ENCODE assay signal across 8 mouse cellular contexts in genomic region chr15:97788821-97789220, GRCm38 (mm10). TPM values are rescaled to one million over a fixed set of nuclear protein-coding genes. Genes with fewer than 3 reads are reported as not detected.
DNase-seq lines count a peak whose midpoint lies in the region; ATAC-seq and TF ChIP-seq lines count a peak whose summit lies in the region.

No protein-coding gene starts in this region.

- no peaks in the 10 kb centered on the region for H3K27me3 ChIP-seq in forebrain, postnatal 0 days (ENCODE audit: insufficient read depth, low read length)

- ATAC-seq in frontal cortex, adult (ENCODE audit: low TSS enrichment), result peak; percentile 12; the same call in 1 of the 2 replicates
- peak; percentile 44 for ATAC-seq in forebrain, postnatal 0 days

- 29% methylated on average over 6 of the region's 6 CpGs for WGBS in forebrain, postnatal 0 days

- intact Hi-C loops in left cerebral cortex, postnatal 14 days (cut with DNase I), result loop anchor here (5.0 kb wide), 1 partner anchor 43 kb away; no protein-coding TSS in a partner anchor

- no peak for TF ChIP-seq CTCF in forebrain, postnatal 0 days (IDR thresholded peaks at IDR 0.05; ENCODE audit: low read depth)

- no peaks in the 10 kb centered on the region for H3K4me1 ChIP-seq in forebrain, postnatal 0 days (ENCODE audit: insufficient read depth)

- no peak overlapping the region for H3K4me3 ChIP-seq in forebrain, postnatal 0 days (ENCODE audit: low read depth, low read length)

- DNase-seq in frontal cortex, postnatal 25 days (ENCODE audit: low spot score in 2 of 2), result no peak
- peak; percentile 57 for DNase-seq in ovary, postnatal 36 days (ENCODE audit: low spot score)
- DNase-seq in ovary, adult 18-20 months (ENCODE audit: low spot score), result no peak
- DNase-seq in forebrain, postnatal 0 days, result peak; percentile 68
- DNase-seq in left cerebral cortex, postnatal 14 days (ENCODE audit: low spot score in 2 of 2), result peak; percentile 49 to 60
- DNase-seq in urinary bladder, postnatal 14 days (ENCODE audit: low spot score), result no peak
- no peak for DNase-seq in ovary, postnatal 10 days (ENCODE audit: low spot score)

- H3K27ac ChIP-seq in forebrain, postnatal 0 days (ENCODE audit: low read depth, low read length), result peak overlapping the region; percentile 36; the same call in 1 of the 2 replicates

- H3K9ac ChIP-seq in forebrain, postnatal 0 days, result no peak overlapping the region

- no peak overlapping the region for H3K4me2 ChIP-seq in forebrain, postnatal 0 days (ENCODE audit: low read depth)

- peaks cover 34% of the 10 kb centered on the region for H3K36me3 ChIP-seq in forebrain, postnatal 0 days (ENCODE audit: insufficient read depth)

- no peaks in the 10 kb centered on the region for H3K9me3 ChIP-seq in forebrain, postnatal 0 days (ENCODE audit: low read length)

RNA-seq across cellular contexts. Expression of gene Slc48a1, which starts 10.5 kb away (rescaled TPM):
- total RNA-seq in forebrain, postnatal 0 days (2014; rRNA removed), result 40.2 and 56.4 TPM in 2 replicates
- 123 and 135 TPM in 2 replicates for polyA plus RNA-seq in forebrain, postnatal 0 days (2015; fragmentation: Nextera tagmentation; extraction: Ambion mirVana)
- 100 to 1,000 TPM; 157 to 169 TPM for total RNA-seq in left cerebral cortex, postnatal 14 days (2021)

RNA-seq across cellular contexts. Expression of gene Rapgef3, which starts 21.0 kb away (rescaled TPM):
- 16.6 and 22.0 TPM in 2 replicates for total RNA-seq in forebrain, postnatal 0 days (2014; rRNA removed)
- 6.5 and 8.7 TPM in 2 replicates for polyA plus RNA-seq in forebrain, postnatal 0 days (2015; fragmentation: Nextera tagmentation; extraction: Ambion mirVana)
- 10 to 100 TPM; 28.9 to 36.7 TPM for total RNA-seq in left cerebral cortex, postnatal 14 days (2021)

RNA-seq across cellular contexts. Expression of gene Hdac7, which starts 55.5 kb away (rescaled TPM):
- 20.7 and 29.4 TPM in 2 replicates for total RNA-seq in forebrain, postnatal 0 days (2014; rRNA removed)
- polyA plus RNA-seq in forebrain, postnatal 0 days (2015; fragmentation: Nextera tagmentation; extraction: Ambion mirVana), result 16.2 and 21.6 TPM in 2 replicates
- total RNA-seq in left cerebral cortex, postnatal 14 days (2021), result 10 to 100 TPM; 23.7 to 25.9 TPM

RNA-seq across cellular contexts. Expression of gene Endou, which starts 57.7 kb away (rescaled TPM):
- 0.14 and 0.15 TPM in 2 replicates for total RNA-seq in forebrain, postnatal 0 days (2014; rRNA removed)
- 0.18 and 0.34 TPM in 2 replicates for polyA plus RNA-seq in forebrain, postnatal 0 days (2015; fragmentation: Nextera tagmentation; extraction: Ambion mirVana)
- under 1 TPM; 0.94 to 0.97 TPM for total RNA-seq in left cerebral cortex, postnatal 14 days (2021)

Comparison
In these comparisons a context has a peak if more than half of its experiments do, and no peak if none do; other contexts are left out.
1. DNase-seq: peak in ovary, postnatal 36 days (single experiment), forebrain, postnatal 0 days (single experiment) and left cerebral cortex, postnatal 14 days (2 of 2); none in frontal cortex, postnatal 25 days (0 of 2), ovary, adult 18-20 months (single experiment), urinary bladder, postnatal 14 days (single experiment) and ovary, postnatal 10 days (single experiment).